Mouse (Mus musculus): ENCODE data around the gene Heg1. TPM values are rescaled to one million over a fixed set of nuclear protein-coding genes. Genes with fewer than 3 reads are reported as not detected.
A peak's percentile ranks its signal among the peaks of the same experiment; 100 is the strongest.

The Heg1 gene
- polyA plus RNA-seq, 1 experiment from 2014 or later, result 10.2 TPM

DNA sequence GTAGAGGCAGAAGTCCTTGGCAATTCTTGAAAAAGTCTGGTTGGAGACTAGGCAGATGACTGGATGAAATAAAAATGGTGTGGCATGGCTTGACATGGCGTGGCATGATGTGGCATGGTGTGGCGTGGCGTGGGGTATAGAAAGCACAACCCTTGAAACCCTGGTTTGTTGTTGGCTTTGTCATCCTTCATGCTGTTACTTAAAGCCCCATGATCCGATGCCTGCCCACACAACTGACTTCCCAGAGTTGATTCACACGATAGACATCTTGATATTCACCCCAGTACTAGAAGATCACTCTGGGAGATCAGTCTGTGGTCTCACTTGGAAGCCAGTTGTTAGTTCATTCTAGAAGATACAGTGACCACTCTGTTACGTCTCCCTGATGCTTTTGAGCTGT is 93.4 kb downstream of the Heg1 start:
- H3K9ac ChIP-seq (ENCODE audit: low read depth, low read length), result no peak overlapping the region
- H3K4me2 ChIP-seq (ENCODE audit: low read depth, low read length), result no peak overlapping the region
- peak overlapping the region; percentile 79 for H3K27ac ChIP-seq (ENCODE audit: low read length)
- peaks cover 30% of the 10 kb centered on the region for H3K4me1 ChIP-seq (ENCODE audit: control insufficient read depth, insufficient read depth, low read length)
- 90% methylated on average over 6 of the region's 6 CpGs for WGBS
- ATAC-seq, result no peak
- H3K36me3 ChIP-seq (ENCODE audit: control insufficient read depth, insufficient read depth, low read length), result no peaks in the 10 kb centered on the region
- no peaks in the 10 kb centered on the region for H3K9me3 ChIP-seq (ENCODE audit: control insufficient read depth, low read length)
- no peak overlapping the region for H3K4me3 ChIP-seq (ENCODE audit: low read length)
- no peaks in the 10 kb centered on the region for H3K27me3 ChIP-seq (replicated peaks; ENCODE audit: control insufficient read depth, insufficient read depth, low read length)

DNA sequence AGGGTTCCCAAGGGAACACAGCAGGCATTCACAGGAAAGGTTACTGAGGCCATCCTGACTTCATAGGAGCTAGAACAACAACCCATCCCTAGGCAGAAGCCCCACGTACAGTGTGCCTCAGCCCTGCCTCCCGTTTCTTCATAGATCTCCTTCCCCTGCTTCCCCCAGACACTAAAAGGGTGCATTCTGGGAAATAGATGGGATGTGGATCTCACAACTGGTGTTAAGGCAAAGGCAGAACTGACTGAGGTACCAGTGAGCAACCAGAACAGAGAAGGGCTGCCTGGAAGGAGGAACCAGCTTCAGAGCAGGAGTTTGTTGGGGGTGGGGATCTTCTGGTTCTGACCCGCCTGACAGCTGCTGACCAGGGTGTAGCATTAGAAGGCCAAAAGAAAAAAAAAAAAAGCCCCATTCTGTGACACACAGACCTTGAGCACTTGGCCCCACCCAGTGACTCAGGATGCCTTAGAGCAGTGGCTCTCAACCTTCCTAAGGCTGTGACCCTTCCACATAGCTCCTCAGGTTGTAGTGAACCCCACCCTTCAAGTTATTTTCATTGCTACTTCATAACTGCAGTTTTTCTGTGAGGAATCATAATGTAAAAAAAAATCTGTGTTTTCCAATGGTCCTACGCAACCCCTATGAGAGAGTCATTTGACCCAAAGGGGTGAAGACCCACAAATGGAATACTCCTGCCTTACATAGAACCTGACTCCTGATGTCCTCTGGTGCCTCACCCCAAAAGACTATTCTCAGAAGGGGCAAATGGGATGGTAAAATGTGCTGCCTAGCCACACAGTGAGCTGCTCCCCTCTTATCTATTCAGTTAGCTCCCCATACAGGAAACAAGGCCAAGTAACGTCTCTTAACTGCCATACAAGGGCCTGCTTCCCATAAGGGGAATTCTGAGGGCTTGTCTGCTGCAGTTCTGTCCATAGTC is 97.9 kb downstream of the Heg1 start:
- peak; percentile 43 for ATAC-seq
- peak overlapping the region; percentile 58 for H3K27ac ChIP-seq (ENCODE audit: low read length)
- 63% methylated on average over 5 of the region's 5 CpGs for WGBS

DNA sequence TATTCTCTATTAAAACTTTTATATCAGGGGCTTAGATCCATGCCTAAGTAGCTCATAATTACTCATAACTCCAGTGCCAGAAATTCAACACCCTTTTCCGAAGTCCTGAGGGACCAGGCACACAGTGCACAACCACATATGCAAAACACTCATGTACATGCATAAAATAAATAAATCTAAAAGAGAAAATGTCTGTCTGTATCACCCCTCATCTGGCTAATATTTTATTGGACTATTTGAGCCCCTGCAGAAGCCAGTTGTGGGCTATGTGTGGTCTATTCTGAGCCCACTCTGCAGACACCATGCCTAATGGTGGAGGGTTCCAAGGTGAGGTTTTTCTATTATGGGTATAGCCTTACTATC is 98.5 kb downstream of the Heg1 start:
- WGBS, result 68% methylated on average over 1 of the region's 1 CpGs
- Histone ChIP-seq H3K27ac (ENCODE audit: low read length) (peak overlapping the region; percentile 58), H3K4me2 (ENCODE audit: low read depth, low read length) (no peak overlapping the region), H3K9me3 (ENCODE audit: control insufficient read depth, low read length) (no peaks in the 10 kb centered on the region), H3K4me1 (ENCODE audit: control insufficient read depth, insufficient read depth, low read length) (peaks cover 22% of the 10 kb centered on the region), H3K27me3 (replicated peaks; ENCODE audit: control insufficient read depth, insufficient read depth, low read length) (no peaks in the 10 kb centered on the region), H3K9ac (ENCODE audit: low read depth, low read length) (no peak overlapping the region), H3K4me3 (ENCODE audit: low read length) (no peak overlapping the region), H3K36me3 (ENCODE audit: control insufficient read depth, insufficient read depth, low read length) (no peaks in the 10 kb centered on the region)
- ATAC-seq, result no peak

More for the DNA sequence above, 97.9 kb downstream of the Heg1 start:
- Histone ChIP-seq H3K4me3 (ENCODE audit: low read length) (no peak overlapping the region), H3K9me3 (ENCODE audit: control insufficient read depth, low read length) (no peaks in the 10 kb centered on the region), H3K4me2 (ENCODE audit: low read depth, low read length) (no peak overlapping the region), H3K4me1 (ENCODE audit: control insufficient read depth, insufficient read depth, low read length) (peaks cover 21% of the 10 kb centered on the region), H3K9ac (ENCODE audit: low read depth, low read length) (no peak overlapping the region), H3K36me3 (ENCODE audit: control insufficient read depth, insufficient read depth, low read length) (no peaks in the 10 kb centered on the region), H3K27me3 (replicated peaks; ENCODE audit: control insufficient read depth, insufficient read depth, low read length) (no peaks in the 10 kb centered on the region)

DNA sequence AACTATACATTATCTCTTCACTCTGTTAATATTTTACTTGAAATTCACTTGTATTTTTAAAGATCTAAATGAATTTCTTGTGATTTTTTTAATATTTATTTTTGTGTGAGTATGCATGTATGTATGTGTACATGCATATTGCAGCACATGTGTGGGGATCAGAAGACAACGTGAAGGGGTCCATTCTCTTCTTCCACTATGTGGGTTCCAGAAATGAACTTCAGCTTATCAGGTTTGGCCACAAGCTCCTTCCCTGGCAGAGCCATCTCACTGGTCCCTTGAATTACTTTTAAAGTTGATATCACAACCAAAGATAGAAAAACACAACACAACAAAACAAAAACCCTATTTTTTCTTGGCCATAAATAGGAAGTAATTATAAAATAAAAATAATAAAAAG is 100.4 kb downstream of the Heg1 start:
- Histone ChIP-seq H3K9ac (ENCODE audit: low read depth, low read length) (no peak overlapping the region), H3K27me3 (replicated peaks; ENCODE audit: control insufficient read depth, insufficient read depth, low read length) (no peaks in the 10 kb centered on the region), H3K9me3 (ENCODE audit: control insufficient read depth, low read length) (no peaks in the 10 kb centered on the region), H3K4me3 (ENCODE audit: low read length) (no peak overlapping the region), H3K36me3 (ENCODE audit: control insufficient read depth, insufficient read depth, low read length) (no peaks in the 10 kb centered on the region), H3K4me1 (ENCODE audit: control insufficient read depth, insufficient read depth, low read length) (peaks cover 20% of the 10 kb centered on the region), H3K4me2 (ENCODE audit: low read depth, low read length) (no peak overlapping the region), H3K27ac (ENCODE audit: low read length) (no peak overlapping the region)
- ATAC-seq, result no peak
- WGBS, result 82% methylated on average over 1 of the region's 1 CpGs

DNA sequence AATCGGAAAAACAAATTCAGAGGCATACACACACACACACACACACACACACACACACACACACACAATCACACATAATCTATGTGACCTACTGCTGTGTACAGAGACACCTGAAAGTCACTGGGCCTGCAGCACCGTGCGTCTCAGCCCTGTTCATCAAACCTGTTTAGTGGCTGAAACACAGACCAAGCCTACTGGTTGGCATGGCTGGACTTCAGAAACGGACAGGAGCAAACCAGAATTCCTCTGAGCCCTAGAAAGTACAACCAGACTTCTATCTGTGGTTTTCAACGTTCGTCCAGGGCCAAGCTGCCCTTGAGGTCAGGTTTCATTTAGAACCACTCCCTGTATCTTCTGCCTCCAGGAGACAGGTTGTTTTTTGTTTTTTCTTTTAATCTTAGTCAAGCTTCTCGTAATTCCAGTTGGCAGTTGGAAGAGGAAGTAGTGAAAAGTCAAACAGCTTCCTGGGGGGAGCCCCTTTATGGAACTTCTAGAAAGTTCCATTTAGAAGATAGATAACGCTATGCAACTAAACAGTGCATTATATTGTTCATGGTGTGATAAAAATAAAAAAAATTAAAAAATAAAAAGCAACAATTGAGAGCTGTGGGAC is 101.0 kb downstream of the Heg1 start:
- Histone ChIP-seq H3K4me1 (ENCODE audit: control insufficient read depth, insufficient read depth, low read length) (peaks cover 24% of the 10 kb centered on the region), H3K36me3 (ENCODE audit: control insufficient read depth, insufficient read depth, low read length) (no peaks in the 10 kb centered on the region), H3K9me3 (ENCODE audit: control insufficient read depth, low read length) (no peaks in the 10 kb centered on the region), H3K27ac (ENCODE audit: low read length) (peak overlapping the region; percentile 92), H3K9ac (ENCODE audit: low read depth, low read length) (no peak overlapping the region), H3K4me3 (ENCODE audit: low read length) (peak overlapping the region; percentile 12), H3K27me3 (replicated peaks; ENCODE audit: control insufficient read depth, insufficient read depth, low read length) (no peaks in the 10 kb centered on the region), H3K4me2 (ENCODE audit: low read depth, low read length) (peak overlapping the region; percentile 20; the same call in 1 of the 2 replicates)
- no peak for ATAC-seq
- WGBS, result 47% methylated on average over 8 of the region's 8 CpGs

DNA sequence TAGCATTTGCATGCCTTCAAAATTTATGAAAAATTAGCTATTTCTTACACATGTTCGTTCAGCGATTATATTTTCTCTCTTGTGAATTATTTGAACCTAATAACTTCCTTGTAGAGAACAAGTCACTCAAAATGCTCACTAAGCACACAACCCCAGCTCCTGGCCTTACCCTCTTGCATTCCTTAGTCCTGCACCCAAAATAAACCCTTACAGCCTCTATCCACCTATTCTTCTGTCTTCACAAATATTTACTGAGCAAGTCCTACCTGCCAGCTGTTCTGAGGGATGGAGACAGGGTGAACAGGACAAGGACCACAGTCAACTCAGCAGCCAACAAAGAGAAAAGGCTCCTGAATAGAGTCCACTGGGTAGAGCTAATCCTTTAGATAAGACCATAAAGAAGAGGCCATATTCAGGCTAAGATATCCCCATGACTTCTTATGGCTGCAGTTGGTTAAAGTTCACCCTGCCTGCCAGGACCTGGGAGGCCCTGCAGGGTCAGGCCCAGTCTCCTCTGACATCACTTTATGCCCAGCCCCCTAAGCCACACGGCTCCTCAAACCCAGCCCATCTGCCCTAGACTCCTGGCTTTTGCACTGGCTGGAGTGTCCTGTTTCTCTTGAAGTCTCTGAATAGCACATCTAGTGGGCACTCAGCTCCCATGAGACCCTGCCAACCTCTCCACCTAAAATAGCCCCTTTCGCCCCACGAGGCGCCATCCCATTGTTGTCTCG is 102.7 kb downstream of the Heg1 start:
- Histone ChIP-seq H3K27ac (ENCODE audit: low read length) (peak overlapping the region; percentile 92), H3K9me3 (ENCODE audit: control insufficient read depth, low read length) (no peaks in the 10 kb centered on the region), H3K9ac (ENCODE audit: low read depth, low read length) (peak overlapping the region; percentile 41), H3K36me3 (ENCODE audit: control insufficient read depth, insufficient read depth, low read length) (no peaks in the 10 kb centered on the region), H3K4me2 (ENCODE audit: low read depth, low read length) (0 out of 2 replicates have a peak overlapping the region, but pooled peaks have one; percentile 8), H3K27me3 (replicated peaks; ENCODE audit: control insufficient read depth, insufficient read depth, low read length) (no peaks in the 10 kb centered on the region), H3K4me3 (ENCODE audit: low read length) (peak overlapping the region; percentile 2; the same call in 1 of the 2 replicates), H3K4me1 (ENCODE audit: control insufficient read depth, insufficient read depth, low read length) (peaks cover 20% of the 10 kb centered on the region)
- WGBS, result 55% methylated on average over 7 of the region's 7 CpGs
- ATAC-seq, result peak; percentile 95

DNA sequence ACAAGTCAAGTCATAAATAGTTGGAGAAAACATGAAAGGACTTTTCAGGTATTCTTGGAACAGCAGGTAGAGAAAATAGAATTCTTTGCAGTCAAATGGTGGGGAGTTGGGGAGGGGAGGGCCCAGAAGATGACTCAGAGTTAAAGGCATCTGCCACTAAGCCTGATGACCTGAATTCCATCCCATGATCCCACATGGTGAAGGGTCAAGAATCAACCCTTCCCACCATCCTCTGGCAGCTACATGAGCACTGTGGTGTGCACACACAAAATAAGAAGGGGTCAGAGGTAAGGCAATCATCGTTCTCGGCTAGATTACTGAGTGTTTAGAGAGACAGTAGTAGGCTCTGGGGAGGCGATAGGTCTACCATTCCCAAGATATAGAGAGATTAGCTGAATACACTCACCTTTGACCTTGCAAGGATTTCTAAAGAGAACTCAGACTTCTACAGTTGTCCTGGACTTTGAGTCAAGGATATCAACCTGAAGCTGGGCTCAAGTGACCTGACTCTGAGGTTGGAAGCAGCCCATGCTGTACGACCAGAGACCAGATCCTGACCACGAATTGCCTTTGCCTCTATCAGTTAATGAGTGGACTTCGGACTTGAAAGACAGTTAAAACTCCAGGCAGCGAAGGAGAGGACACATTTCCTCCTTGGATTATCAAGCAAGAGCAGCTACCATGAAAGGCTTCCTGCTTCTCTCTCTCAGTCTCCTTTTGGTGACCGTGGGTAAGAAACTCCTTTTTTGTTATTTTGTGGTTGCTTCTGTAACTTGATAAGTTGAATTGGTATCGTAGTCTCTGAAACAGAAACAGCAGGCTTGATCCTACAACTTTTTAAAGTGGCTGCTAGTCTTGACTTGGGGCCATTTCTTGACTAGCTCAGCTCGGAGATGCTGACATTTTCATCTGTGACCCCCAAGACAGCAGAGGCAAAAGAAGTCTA is 109.9 kb downstream of the Heg1 start, which contains the start of gene Muc13:
Gene Muc13 (plus strand): TSS at position 192 of the 946 bp plus-strand sequence.
- H3K4me2 ChIP-seq (ENCODE audit: low read depth, low read length), result peak within 1 kb of the TSS; percentile 40
- H3K4me3 ChIP-seq (ENCODE audit: low read length), result peak within 1 kb of the TSS; percentile 53
- H3K27me3 ChIP-seq (replicated peaks; ENCODE audit: control insufficient read depth, insufficient read depth, low read length), result no peaks in the 10 kb centered on the region
- 63% methylated on average over 10 of the region's 10 CpGs for WGBS
- H3K9me3 ChIP-seq (ENCODE audit: control insufficient read depth, low read length), result no peaks in the 10 kb centered on the region
- H3K9ac ChIP-seq (ENCODE audit: low read depth, low read length), result peak within 1 kb of the TSS; percentile 72
- peak; percentile 90 for ATAC-seq
- H3K4me1 ChIP-seq (ENCODE audit: control insufficient read depth, insufficient read depth, low read length), result peaks cover 10% of the 10 kb centered on the region; the same call in 1 of the 2 replicates
- peak within 1 kb of the TSS; percentile 94 for H3K27ac ChIP-seq (ENCODE audit: low read length)
- no peaks in the 10 kb centered on the region for H3K36me3 ChIP-seq (ENCODE audit: control insufficient read depth, insufficient read depth, low read length)

DNA sequence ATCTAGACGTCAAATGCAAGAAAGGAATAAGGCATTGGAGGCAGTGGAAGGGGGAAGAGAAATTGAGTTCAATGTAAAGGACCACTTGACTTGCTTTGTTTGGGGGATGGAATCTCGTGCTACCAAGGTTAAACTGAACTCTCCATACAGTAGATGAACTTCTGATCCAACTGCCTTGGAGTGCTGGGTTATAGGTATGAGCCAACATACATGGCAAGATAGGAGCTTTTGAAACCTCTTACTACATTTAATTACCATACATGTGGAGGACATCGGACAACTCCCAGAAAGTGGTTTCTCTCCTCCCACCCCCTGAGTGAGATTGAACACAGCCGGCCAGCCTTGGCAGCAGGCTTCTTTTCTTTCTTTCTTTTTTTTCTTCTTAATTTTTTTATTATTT is 110.9 kb downstream of the Heg1 start:
- H3K4me1 ChIP-seq (ENCODE audit: control insufficient read depth, insufficient read depth, low read length), result peaks cover 6% of the 10 kb centered on the region; the same call in 1 of the 2 replicates
- no peaks in the 10 kb centered on the region for H3K27me3 ChIP-seq (replicated peaks; ENCODE audit: control insufficient read depth, insufficient read depth, low read length)
- peak overlapping the region; percentile 6; the same call in 1 of the 2 replicates for H3K4me2 ChIP-seq (ENCODE audit: low read depth, low read length)
- H3K36me3 ChIP-seq (ENCODE audit: control insufficient read depth, insufficient read depth, low read length), result no peaks in the 10 kb centered on the region
- peak overlapping the region; percentile 72 for H3K9ac ChIP-seq (ENCODE audit: low read depth, low read length)
- no peak for ATAC-seq
- H3K9me3 ChIP-seq (ENCODE audit: control insufficient read depth, low read length), result no peaks in the 10 kb centered on the region
- H3K27ac ChIP-seq (ENCODE audit: low read length), result peak overlapping the region; percentile 94
- peak overlapping the region; percentile 53 for H3K4me3 ChIP-seq (ENCODE audit: low read length)
- 48% methylated on average over 4 of the region's 4 CpGs for WGBS
